Mouse (Mus musculus) bone marrow macrophage, adult 2 months (primary cell): ENCODE measurements at regions not wholly inside any gene's neighbourhood (a gene's known extent, or its start where the extent isn't known, plus 50 kb on each side); places are given as distances from the start of the nearest gene placed in this dataset.

Experiments used
- H3K27ac ChIP-seq: 2 replicates; pipeline ENCODE4 v1.5.1; 2012; ENCODE audit warnings: low read depth, low read length; ENCODE audit not compliant: insufficient read depth
- H3K4me1 ChIP-seq: 2 replicates; pipeline ENCODE4 v1.6.1; 2012; ENCODE audit warnings: low read length; ENCODE audit not compliant: control insufficient read depth, insufficient read depth
- H3K4me3 ChIP-seq: 2 replicates; pipeline ENCODE4 v1.5.1; 2012; ENCODE audit warnings: mild to moderate bottlenecking, low read length, moderate library complexity; ENCODE audit not compliant: insufficient read depth
- CTCF ChIP-seq: IDR thresholded peaks from 2 replicates; pipeline ENCODE4 v1.5.1; 2012; ENCODE audit warnings: low read depth, mild to moderate bottlenecking, low read length, moderate library complexity
- POLR2A ChIP-seq: IDR thresholded peaks from 2 replicates; pipeline ENCODE4 v1.6.1; 2012; ENCODE audit warnings: mild to moderate bottlenecking, low read depth, low read length, borderline replicate concordance

DNA sequence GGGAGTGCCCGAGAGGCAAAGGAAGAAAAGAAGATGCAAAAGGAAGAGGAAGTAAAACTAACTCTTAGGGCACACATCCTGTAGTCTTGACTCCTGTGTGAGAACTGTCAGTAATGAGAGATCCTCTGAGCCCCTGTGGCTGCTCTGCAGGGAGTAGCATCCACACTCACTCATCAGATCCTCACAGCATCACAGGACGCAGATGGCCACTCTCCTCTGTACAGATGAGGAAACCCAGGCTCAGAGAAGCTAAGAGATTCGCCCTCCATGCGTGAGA lies 117.0 kb upstream of the Habp2 start:
- Histone ChIP-seq H3K4me1 (no peaks in the 10 kb centered on the region), H3K27ac (no peak overlapping the region), H3K4me3 (no peak overlapping the region)
- TF ChIP-seq CTCF: no peak
- TF ChIP-seq POLR2A: no peak

DNA sequence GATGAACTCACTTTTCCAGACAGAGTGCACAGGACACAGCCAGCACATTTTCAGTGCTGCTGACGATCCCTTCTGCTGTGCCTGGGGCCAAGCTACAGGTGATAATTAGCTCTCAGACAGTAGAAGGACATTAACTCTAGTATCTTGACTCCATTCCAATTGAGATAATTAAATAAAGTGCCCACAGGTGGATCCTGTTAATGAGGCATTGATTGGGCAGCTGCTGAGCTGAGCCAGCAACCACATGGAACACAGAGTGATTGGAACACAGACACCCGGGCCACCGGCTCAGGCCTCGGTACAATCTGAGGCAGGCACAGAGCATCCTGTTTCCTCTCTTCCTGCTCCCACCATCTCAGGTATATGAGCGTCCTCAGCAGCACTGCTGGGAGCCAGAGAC lies 114.5 kb upstream of the Habp2 start:
- Histone ChIP-seq H3K4me1 (no peaks in the 10 kb centered on the region), H3K27ac (no peak overlapping the region), H3K4me3 (no peak overlapping the region)
- no peak for TF ChIP-seq CTCF
- TF ChIP-seq POLR2A: no peak

GRCm38 (mm10) chr19:56176059-56176458 lies 110.9 kb upstream of the Habp2 start:
- Histone ChIP-seq H3K27ac (no peak overlapping the region), H3K4me1 (no peaks in the 10 kb centered on the region), H3K4me3 (no peak overlapping the region)
- no peak for TF ChIP-seq CTCF
- TF ChIP-seq POLR2A: no peak

DNA sequence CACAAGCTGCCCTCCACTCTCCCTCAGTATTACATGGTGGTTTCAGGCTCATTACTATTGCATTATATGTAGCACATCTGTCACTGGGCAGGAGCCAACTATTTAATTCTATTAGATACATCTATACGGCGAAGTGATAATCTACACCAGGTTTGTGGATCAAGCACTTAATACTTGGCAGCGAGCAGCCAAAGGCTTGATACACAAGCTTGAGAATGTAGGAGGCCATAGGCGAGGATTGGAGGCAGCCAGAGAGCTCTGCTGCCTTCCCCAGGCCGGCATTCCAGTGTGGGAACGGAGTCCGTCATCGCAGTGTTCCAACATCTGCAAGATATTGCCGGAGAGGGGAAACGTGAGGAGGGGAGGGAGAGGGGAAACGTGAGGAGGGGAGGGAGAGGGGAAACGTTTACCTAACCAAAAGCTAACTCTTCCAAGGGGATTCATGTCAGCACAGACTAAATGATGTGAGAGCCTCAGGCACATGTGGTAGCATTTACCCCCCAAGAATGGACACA lies 109.6 kb upstream of the Habp2 start:
- no peak for TF ChIP-seq CTCF
- TF ChIP-seq POLR2A: no peak

GRCm38 (mm10) chr19:56185756-56186155 lies 101.2 kb upstream of the Habp2 start:
- TF ChIP-seq CTCF (no peak), POLR2A (no peak)
- H3K4me3 ChIP-seq: no peak overlapping the region
- no peak overlapping the region for H3K27ac ChIP-seq
- no peaks in the 10 kb centered on the region for H3K4me1 ChIP-seq

More for the DNA sequence above, 109.6 kb upstream of the Habp2 start:
- Histone ChIP-seq H3K4me3 (no peak overlapping the region), H3K27ac (no peak overlapping the region), H3K4me1 (no peaks in the 10 kb centered on the region)

DNA sequence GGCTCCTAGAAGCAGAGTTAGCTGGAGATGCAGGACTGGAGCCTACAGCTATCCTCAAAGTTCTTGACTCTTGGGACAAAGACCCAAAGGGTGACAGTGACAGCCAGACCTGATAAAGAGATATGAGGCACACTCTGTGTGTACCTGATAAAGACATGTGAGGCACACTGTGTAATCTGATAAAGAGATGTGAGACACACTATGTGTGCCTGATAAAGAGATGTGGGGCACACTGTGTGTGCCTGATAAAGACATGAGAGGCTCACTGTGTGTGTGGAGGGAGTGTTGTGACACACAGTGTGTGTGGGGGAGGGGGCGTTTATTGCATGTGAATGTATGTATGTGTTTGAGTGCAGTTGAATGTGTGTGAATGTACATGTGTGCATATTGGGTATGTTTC lies 97.8 kb upstream of the Habp2 start:
- TF ChIP-seq CTCF (no peak), POLR2A (no peak)
- Histone ChIP-seq H3K27ac (no peak overlapping the region), H3K4me3 (no peak overlapping the region), H3K4me1 (no peaks in the 10 kb centered on the region)

DNA sequence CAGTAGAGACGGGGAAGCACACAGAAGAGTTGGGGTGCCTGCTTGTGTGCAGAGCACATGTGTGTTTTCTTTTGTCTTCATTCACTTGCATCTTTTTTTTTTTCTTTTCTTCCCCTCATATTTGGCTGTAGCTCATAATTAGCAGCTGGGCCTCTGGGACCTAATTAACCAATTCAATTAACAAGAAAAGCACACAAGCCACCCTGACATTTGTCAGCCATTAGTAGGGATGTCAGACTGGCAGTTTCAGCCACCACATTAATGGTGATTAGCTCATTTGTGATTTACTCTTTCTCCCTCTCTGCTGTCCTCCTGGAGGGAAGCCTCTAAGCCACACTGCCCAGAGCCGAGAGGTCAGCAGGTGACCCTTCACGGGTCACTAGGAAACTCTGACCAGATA lies 96.7 kb upstream of the Habp2 start:
- Histone ChIP-seq H3K27ac (no peak overlapping the region), H3K4me3 (no peak overlapping the region), H3K4me1 (no peaks in the 10 kb centered on the region)
- no peak for TF ChIP-seq POLR2A
- TF ChIP-seq CTCF: no peak

DNA sequence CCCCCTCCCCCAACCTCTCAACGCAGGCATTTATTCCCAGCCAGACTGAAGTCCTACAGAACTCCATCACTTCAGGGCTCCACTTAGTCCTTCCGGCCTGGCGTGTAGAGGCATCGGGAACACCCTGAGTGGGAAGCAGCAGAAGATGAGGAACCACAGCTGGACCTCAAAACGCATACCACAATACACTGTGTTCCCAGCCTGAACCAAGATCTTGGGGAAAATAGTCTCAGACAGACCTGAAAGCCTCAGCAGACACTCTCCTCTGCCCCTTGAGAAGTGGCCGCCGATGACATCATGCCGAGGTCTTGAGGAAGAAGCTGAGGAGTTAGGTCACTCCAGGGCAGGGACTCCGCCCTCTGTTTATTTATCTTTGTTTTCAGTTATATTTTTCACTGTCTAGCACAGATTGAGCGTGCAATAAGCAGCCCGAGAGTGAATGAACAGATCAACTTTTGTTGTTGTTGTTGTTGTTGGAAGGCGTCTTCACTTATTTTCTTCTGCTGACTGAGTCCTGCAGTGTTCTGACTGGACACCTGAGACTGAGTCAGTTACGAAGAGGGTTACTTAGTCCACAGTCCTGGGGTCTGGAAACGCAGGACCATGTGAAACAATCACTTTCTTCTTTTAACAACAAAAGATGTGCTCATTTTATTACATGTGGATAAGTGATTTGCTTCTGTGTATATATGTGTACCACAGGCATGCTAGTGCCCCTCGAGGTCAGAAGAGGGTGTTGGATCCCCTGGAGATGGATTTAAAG lies 88.3 kb upstream of the Habp2 start:
- H3K27ac ChIP-seq: no peak overlapping the region

GRCm38 (mm10) chr19:56199401-56200150 lies 87.4 kb upstream of the Habp2 start:
- Histone ChIP-seq H3K27ac (no peak overlapping the region), H3K4me1 (no peaks in the 10 kb centered on the region)
- TF ChIP-seq CTCF (no peak), POLR2A (no peak)

More for the DNA sequence above, 88.3 kb upstream of the Habp2 start:
- TF ChIP-seq POLR2A (no peak), CTCF (no peak)
- H3K4me1 ChIP-seq: no peaks in the 10 kb centered on the region
- H3K4me3 ChIP-seq: no peak overlapping the region

DNA sequence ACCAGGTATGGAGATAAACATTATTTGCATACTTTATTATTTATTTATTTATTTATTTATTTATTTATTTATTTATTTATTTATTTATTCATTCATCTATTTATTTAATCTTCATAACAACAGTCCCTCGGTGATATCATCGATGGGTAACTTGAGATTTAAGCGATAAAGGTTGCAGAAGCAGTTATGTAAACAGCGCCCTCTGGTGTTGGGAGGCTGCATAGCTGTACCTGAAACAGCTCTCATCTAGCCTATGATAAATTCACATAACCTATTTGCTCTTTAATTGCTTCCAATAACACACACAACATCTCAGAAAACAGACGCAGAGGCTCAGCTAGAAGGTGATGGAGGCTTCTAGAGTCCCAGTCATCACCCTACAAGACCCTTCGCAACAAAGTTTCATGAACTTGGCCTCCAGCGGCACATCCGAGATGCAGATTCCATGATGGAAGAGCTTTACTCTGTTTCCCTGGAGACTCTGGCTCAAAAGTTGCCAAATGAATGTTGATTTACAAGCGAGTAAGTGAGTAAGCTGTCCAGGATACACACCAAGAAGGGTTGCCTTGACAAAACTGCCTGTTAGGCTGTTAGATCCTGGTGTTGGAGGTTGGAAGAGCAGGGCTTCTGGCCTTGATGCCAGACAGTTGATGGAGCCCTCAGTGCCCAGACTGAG lies 85.8 kb upstream of the Habp2 start:
- H3K27ac ChIP-seq: no peak overlapping the region
- H3K4me1 ChIP-seq: no peaks in the 10 kb centered on the region
- TF ChIP-seq CTCF: no peak
- no peak for TF ChIP-seq POLR2A
- H3K4me3 ChIP-seq: no peak overlapping the region

More at GRCm38 (mm10) chr19:56199401-56200150, 87.4 kb upstream of the Habp2 start:
- no peak overlapping the region for H3K4me3 ChIP-seq
